In the genomic region with DNA sequence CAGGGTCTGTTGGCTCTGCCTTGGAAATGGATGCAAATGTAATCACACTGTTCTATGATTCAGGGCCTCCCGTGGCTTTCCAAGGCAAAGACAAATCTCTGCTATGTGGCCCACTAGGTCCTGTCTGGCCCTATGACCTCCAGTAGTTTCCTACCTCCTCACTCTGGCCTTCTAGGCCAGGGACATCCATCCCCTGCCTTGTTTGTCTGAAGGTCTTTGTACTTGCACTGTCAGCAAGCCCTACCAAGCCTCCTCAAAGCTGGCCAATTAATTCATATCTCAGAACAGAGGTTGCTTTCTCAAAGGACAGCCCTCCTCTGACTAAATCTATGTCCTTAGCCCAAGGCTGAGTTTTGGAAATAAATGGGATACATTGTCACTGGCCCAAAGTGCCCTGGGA, we compare ENCODE assay signal across 17 mouse cellular contexts.
"Had no signal": no experiment of that assay in that cellular context is flagged by ENCODE, and none has a peak within 500 bp of the region (broad histone marks: within the 10 kb centered on the region; RNA-seq: fewer than 3 reads in every experiment).

No protein-coding gene starts in this region.

- DNase-seq: gastrocnemius, postnatal 14 days; heart, adult 2 months; heart, postnatal 14 days; heart, postnatal 36 days; kidney, adult 2 months; kidney, adult 9 months; kidney, postnatal 14 days; kidney, postnatal 36 days; layer of hippocampus, adult 9-11 months; layer of hippocampus, postnatal 36 days; left cerebral cortex, postnatal 4 days; lung, adult 18-20 months had no signal

- ATAC-seq: hindbrain, embryonic 16.5 days; inflammation-experienced regulatory T-cells, adult 6 months; intestine, embryonic 15.5 days; intestine, postnatal 0 days; liver, embryonic 12.5 days had no signal
